Mouse (Mus musculus) adrenal gland, postnatal 14 days (tissue): ENCODE measurements around the gene Gm43302. TPM values are rescaled to one million over a fixed set of nuclear protein-coding genes. Genes with fewer than 3 reads are reported as not detected.
"Not testable (repeated sequence)": the region's sequence is repeated elsewhere in the genome, so short reads cannot be mapped to it uniquely, and the experiment has no call there.

Experiments
- DNase-seq: peaks from one replicate; pipeline ENCODE4 v3.0.0; 2021; ENCODE audit warnings: mixed read lengths
- total RNA-seq: library from RNA; stranded (reverse); gene quantifications from 2 replicates; pipeline ENCODE4 v1.2.3, GENCODE M21; 2021

Gene Gm43302
- total RNA-seq, 1 experiment from 2014 or later, result 0.22 TPM

DNA sequence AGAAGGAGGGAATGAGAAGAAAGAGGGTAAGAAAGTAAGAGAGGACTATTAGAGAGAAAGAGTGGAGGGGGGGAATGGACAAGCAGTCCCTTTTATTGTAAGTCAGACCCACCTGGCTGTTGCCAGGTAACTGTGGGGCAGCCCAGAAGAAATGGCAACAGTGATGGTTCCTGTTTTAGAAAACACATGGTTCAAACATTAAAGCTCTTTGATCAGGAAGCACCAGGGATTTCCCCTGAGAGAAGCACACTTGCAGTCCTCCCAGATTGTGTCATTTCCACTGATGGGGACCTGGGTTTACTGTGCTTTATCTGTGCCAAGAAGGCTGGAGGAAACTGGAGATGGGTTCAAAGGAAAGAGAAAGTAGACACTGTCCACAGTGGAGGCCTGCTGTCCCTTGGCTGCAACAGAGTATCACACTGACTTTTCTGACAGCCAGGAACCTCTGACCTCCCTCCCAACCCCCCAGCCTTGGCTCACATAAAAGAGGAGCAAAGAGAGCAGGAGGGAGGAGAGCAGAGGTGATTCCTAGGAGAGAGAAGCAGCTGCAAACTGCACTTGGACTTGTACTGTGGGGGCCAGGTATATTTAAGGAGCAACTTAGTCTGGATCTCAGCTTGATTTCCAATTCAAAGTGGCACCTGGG lies 95.5 kb downstream of the Gm43302 start:
- DNase-seq, result peak; percentile 7

- not testable (repeated sequence) for DNase-seq
Measured at GRCm38 (mm10) chr5:105196308-105196707, 97.2 kb downstream of the Gm43302 start.

GRCm38 (mm10) chr5:105192536-105192935 lies 101.0 kb downstream of the Gm43302 start:
- not testable (repeated sequence) for DNase-seq

DNA sequence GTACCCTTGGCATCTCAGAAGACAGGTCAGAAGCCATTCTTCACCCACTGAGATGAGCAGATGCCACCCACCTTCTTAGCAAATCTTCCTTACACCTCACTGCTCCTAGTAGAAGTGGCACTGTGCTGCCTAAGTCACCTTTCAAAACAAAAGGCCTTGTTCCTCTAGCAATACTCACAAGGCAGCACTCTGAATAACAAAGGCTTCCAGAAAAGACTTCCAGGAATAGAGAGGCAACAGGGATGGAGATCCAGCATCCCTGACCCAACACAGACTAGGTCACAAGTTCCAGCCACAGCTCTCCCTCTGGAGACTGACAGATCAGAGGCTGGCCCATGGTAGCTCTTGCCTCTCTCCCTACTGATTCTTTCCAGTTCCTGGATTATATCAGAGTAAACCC lies 112.0 kb downstream of the Gm43302 start:
- DNase-seq, result no peak

Other genes starting within 250 kb of the Gm43302 start
- gene Gbp9, start 154.2 kb downstream of the Gm43302 start, total RNA-seq, result 7.2 and 12.3 TPM in 2 replicates
- 0.74 and 2.5 TPM in 2 replicates for gene Gbp8, start 154.2 kb downstream of the Gm43302 start, total RNA-seq
- gene Gbp4, start 154.1 kb downstream of the Gm43302 start, total RNA-seq, result 4.4 and 10.9 TPM in 2 replicates
- 0.26 TPM in 1 of 2 replicates, not detected in the other for gene Gbp10, start 54.2 kb downstream of the Gm43302 start, total RNA-seq
- 5.7 and 6.0 TPM in 2 replicates for gene Gbp6, start within 50 bp of the Gm43302 start, total RNA-seq
- gene Lrrc8b, start 122.1 kb upstream of the Gm43302 start, total RNA-seq, result 86.3 and 88.5 TPM in 2 replicates
- 31.1 and 33.7 TPM in 2 replicates for gene Lrrc8c, start 225.7 kb upstream of the Gm43302 start, total RNA-seq